Mouse (Mus musculus) R1 (cell line): ENCODE data around the gene Hmcn1.

Experiments used
- DNase-seq: peaks from one replicate; pipeline ENCODE4 v3.0.0-alpha.2; 2018; ENCODE audit warnings: low read depth, low spot score

Hmcn1 gene

GRCm38 (mm10) chr1:150680345-150680744, 312.9 kb downstream of the Hmcn1 start:
- DNase-seq, result no peak

- DNase-seq, result no peak
These were observed 347.9 kb downstream of the Hmcn1 start for GRCm38 (mm10) chr1:150645314-150645713.

GRCm38 (mm10) chr1:150639522-150639921, 353.7 kb downstream of the Hmcn1 start:
- peak; percentile 33 for DNase-seq

DNA sequence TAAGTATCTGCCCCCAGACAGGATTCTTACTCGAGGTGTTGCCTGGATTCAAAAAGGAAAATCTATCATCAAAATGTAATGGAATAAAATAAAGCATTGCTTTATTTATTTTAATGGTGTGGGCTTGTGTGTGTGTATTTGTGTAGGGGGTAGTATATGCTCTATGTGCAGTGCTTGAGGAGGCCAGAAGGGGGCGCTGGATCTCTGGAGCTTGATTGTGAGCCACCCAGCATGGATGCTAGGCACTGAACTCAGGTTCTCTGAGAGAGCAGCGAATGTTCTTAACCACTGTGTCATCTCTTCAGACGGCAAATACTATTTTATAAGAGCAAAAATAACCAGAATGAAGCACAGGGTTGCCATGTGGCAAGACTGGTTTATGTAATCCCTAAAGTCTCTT, 360.7 kb downstream of the Hmcn1 start:
- DNase-seq, result peak; percentile 58

- DNase-seq, result no peak
These were observed 361.4 kb downstream of the Hmcn1 start for GRCm38 (mm10) chr1:150631856-150632171.

DNA sequence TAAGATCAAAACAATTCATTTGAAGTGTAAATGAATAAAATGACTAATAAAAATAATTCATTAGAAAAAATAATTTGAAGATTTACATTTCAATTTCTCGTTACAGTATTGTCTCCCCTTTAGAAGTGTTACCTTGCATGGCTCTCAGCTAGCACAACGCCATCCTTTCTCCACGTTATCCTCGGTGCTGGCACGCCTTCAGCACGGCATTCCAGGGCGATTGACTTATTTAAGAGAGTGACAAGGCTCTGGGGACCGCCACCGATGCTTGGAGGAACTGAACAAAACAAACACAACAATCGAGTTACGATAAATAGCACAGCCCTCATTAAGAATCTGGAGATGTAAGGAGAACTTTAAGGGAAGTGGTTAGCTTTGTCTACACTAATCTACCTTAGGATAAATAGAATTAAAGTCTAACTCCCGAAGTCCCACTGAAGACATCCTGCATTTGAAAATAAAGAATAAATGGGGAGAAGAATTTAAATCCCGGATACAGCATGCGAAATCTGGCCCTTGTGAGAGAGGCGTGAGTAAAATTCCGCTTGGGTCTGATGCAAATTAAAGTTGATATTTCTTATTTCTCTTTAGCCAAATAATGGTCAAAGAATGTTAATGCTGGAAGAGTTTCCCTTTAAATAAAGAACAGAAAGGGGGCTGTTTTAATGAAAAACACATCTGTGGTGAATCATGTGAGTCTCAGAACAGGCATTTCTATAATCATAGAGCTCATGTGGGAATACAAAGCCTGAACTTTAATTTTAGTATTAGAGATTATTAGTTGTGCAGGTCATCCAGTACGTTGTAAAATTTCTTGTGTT, 362.0 kb downstream of the Hmcn1 start:
- DNase-seq, result no peak

GRCm38 (mm10) chr1:150623226-150623625, 370.0 kb downstream of the Hmcn1 start:
- DNase-seq, result peak; percentile 73

DNA sequence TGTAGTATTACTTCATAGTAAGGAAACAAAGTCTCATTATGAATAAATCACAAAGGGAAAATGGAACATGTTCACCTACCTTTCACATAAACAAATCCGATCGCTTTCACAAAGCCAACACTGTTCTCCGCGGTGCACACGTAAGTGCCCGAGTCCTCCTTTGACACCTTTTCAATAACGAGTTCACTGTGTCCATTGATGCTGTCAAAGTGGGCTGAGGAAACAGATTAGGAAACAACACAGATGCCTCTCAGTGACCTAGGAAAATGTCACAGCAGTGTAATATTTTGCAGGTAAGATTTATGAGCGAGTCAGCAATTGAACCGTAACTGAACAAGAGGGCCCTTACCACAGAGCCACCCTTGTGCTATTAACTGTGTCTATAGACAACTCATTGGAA, 382.7 kb downstream of the Hmcn1 start:
- no peak for DNase-seq

DNA sequence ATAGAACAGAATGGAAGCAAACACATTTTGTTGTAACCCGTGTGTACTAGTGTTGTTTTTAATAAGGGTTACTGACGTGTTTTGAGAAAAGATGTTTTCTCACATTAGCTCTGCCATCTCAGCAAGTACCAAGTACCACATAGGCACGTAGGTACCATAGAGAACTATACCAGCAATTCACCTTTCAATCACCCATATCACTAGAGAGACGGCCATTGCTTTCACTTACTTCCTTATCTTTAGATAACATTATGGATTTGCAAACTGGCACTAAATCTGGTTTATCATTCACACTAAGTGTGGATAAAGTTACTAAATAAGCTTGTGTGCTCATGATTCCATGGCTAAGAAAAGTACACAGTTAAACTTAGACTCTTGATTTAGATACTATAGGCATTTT, 387.1 kb downstream of the Hmcn1 start:
- no peak for DNase-seq

DNA sequence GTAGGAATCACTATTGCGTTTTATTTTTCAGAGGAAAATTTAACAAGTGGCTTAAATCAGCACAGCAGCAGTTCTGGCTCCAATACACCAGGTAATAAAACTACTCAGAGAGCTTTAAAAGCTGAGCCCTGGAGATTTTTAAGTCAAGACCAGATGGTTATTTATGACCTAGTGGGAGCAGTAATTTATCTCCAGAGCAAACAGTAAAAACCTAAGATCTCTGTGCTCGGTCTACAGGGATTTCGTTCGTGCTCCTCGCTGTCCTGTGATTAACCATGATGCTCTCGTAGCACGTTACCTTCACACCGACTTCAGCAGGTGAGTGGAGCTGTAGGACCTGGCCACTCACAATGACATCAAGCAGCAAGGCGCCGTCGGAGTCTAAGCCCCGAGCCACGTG, 399.6 kb downstream of the Hmcn1 start:
- no peak for DNase-seq

GRCm38 (mm10) chr1:150591253-150591652, 402.0 kb downstream of the Hmcn1 start:
- DNase-seq, result peak; percentile 53

GRCm38 (mm10) chr1:150587410-150587809, 405.8 kb downstream of the Hmcn1 start:
- no peak for DNase-seq

- DNase-seq, result no peak
These were observed 408.8 kb downstream of the Hmcn1 start for GRCm38 (mm10) chr1:150584477-150584876.

DNA sequence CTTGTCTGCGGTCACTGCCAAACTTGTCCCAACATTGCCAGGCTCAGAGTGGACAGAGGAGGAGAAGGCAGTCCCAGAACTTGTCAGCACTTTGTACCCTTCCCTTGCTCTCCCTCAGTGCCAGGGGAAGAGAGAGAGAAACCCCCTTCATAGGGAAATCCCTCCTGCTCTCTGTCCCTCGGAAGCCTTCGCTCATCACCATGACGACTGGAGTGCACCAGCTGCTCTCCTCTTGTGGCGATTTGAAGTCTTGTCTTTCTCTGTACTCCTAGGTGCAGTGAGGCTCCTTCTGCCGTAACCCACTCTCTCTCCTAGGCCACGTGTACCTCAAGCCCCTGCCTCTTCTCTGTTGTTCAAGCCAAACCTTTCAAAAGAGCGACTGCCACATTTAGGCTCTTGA, 409.5 kb downstream of the Hmcn1 start:
- peak; percentile 28 for DNase-seq

DNA sequence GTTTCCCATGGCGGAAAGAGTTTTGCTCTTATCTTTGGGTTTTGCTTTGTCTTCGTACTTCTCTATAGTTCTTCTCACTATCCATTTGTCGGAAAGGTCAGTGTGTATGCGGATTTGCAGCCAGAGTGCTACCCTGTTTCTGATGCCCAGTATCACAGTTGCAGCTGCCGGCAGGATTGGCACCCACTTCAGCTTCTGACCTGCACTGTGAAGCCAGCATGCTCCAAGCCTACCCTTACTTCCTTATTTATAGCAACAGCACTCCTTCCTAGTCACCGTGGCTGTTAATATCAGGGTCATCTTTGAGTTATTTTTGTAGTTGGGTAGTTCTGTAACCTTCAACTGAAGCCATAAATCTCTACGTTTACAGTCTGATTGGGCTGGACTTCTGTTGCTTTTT, 412.7 kb downstream of the Hmcn1 start:
- DNase-seq, result no peak

GRCm38 (mm10) chr1:150573407-150573806, 419.8 kb downstream of the Hmcn1 start:
- DNase-seq, result no peak

DNA sequence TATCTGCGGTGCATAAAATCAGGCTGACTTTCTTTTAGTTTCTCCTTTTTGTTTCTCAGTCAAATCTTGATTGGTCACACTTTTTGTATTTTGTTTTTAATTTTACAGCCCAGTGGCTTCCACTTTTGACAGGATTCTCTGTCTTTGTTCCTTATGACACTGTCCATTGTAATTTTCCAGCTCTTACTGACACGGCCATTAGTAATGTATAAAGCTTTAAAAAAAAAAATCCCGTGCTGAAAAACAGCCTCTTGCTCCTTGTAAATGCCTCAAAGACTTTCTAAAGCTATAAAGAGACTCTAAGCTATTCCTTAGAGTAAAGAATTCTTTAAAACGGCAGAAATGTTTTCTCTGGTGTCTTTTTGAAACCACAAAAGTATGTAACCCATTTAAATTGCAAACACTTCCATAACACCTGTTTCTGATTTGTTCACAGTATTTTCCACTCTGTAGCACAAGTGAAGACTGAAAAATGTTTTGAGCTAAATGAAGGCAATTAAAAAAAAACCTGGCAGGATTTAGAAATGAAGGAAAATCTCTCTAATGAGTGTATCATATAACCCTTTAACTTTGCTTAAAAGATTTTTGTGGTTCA, 422.6 kb downstream of the Hmcn1 start:
- DNase-seq, result no peak

DNA sequence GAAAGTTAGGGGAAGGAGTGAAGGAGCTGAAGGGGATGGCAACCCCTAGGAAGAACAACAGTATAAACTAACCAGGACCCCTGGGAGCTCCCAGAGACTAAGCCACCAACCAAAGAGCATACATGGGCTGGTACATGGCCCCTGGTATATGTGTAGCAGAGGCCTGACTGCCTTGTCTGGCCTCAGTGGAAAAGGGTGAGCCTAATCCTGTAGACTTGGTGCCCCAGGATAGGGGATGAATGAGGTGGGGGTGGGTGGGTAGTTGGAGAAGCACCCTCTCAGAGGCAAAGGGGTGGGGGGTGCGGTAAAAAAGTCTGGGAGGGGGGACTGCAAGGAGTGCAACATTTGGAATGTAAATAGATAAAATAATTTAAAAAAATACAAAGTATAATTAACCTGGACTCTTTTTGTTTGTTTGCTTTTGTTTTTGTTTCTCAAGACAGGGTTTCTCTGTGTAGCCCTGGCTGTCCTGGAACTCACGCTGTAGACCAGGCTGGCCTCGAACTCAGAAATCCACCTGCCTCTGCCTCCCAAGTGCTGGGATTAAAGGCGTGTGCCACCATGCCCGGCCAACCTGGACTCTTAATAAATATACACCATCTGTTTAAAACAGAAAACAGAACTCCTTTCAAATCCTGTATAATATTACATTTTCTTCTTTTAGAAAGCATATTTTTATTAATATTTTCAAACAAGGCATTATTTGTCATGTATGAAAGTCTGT, 423.3 kb downstream of the Hmcn1 start:
- DNase-seq, result no peak

GRCm38 (mm10) chr1:150566287-150566686, 426.9 kb downstream of the Hmcn1 start:
- no peak for DNase-seq

GRCm38 (mm10) chr1:150556621-150557020, 436.6 kb downstream of the Hmcn1 start:
- DNase-seq, result peak; percentile 38

DNA sequence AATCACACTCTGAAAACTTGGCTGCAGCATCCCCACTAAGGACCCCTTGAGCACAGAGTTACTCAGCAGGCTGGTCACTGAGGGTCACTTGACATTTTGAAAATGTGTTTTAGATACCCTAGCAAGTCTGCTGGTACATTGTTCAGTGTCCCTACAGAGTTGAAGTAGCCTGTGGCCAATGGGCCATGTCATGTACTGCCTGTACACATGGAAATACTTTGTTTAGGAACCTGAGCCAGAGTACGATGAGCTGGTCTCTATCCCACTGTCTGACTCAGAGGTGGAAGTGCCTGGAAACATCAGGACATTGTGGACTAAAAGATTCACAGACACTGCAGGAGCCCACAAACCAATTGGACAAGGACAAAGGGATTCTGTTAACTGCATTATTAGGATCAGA, 441.8 kb downstream of the Hmcn1 start:
- DNase-seq, result no peak

DNA sequence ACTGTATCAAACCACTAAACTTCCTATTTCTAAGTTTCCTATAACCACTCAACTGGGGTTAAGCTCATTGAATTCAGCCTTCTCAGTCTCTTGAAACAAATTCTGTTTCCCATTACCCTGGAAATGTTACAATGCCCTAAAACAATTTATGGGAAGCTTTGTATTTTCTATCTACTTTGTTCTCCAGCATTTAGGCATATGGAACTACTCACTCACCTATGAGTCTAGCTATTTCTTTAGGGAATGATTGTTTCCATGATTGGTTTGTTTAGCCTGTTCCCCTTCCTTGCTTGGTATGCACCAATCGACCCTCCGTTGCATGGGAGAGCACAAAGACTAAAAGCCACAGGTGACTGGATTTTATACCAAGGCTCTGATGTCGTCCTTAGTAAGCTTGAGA, 446.8 kb downstream of the Hmcn1 start:
- DNase-seq, result no peak

DNA sequence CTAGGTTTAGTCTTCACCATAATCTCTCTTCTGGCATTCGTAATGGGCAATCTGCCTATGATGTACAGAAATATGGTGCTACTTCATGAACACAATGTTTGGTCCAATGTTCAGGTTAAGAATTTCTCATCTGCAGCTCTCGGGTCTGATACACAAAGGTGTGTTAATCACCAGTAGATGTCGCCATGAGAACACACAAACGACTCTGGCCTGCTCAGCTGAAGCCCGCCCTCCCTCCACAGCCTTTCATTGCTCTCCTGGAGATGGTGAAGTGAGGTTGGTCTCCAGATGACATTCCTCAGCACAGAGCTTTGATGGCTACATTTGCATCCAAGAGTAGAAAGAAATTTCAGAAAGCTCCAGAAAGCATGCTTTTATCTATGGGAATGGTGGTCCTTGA, 453.0 kb downstream of the Hmcn1 start:
- DNase-seq, result peak; percentile 57
